Mouse (Mus musculus): ENCODE measurements around the gene Aldh2. TPM values are rescaled to one million over a fixed set of nuclear protein-coding genes. Genes with fewer than 3 reads are reported as not detected.

The Aldh2 gene
- total RNA-seq (2023), result 890 and 954 TPM in 2 replicates

DNA sequence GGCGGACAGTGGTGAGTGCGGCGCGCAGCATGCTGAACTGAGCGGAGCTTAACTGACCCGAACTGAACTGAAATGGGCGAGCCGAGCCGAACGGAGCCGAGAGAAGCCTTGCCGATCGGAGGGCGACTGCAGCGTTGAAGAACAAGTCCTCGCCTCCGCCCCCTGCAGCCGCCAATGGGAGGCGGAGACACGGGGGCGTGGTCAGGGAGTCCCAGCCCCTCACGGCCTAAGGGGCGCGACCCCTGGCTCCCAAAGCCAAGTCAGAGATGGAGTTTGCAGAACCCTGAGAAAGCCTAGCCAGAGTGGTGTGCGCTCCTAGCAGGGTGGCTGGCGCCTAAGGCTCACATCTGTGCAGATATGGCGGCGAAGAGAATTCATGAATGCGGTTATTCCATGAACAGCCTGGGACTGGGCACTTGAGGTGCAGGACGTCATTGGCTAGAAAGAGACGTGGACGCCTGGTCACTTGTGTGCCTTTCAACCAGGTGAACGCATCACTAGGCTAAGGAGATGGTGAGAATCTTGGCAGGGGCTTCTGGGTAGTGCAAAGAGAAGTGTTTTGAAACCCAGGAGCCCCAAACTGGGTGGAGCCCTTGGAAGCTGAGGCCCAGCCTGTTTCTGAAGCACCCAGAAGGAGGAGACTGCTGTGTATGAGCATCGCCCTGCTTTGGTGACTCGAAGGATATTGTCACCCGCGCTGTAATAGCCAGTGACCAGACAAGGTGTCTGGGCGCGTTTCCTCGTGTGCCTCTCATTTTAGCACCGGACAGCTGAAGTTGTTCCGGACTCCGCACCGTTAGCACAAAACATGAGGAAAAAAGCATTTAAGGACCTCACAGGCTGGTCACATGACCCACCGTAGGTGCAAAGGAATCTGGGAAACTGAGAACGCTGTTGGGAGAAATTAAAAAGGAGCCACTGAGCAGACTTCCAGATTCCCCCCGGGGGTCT is at the start of gene Aldh2:
TSS of gene Aldh2 (minus strand) at position 374 of the 951 bp plus-strand sequence.

DNA sequence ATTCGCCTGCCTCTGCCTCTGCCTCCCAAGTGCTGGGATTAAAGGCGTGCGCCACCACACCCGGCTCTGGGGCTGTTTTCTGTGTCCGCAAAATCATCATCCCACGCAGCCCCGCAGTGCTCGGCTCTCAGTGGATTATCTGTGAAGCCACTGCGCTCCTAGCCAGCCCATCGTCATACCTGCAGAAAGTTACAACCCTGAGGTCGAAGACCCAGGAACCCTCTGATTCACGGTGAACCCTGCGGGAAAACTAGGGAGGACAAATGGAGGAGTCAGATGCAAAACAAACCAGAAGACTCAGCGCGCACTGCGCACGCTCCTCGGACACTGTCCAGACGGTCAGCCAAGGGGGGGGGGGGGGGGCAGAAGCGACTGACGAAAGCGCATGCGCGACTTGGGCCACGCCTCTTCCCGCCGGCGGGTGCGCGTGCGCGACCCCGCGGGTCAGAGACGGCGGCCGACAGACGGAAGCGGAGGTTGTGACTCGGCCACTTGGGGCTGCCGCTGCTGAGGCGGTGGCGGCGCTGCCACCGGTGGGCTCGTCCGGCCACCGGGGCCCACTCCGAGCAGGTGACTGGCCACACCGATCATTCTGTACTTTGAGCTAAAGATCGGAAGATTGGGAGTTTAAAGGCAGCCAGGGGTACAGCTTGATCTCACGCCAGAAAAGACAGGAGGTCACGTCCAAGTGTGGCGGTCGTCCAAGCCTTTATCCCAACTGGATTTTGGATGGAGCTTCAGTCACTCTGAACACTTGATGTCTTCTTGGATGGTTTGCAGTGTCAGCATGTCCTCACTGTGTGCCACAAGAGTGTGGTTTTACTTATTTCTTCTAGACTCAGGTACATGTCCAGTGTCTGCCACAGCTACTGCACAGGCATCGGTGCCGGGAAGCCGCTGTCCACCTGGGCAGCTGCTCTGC is 25.2 kb upstream of the Aldh2 start, which contains the start of gene Acad12:
TSS of gene Acad12 (minus strand) at position 347 of the 922 bp plus-strand sequence.

DNA sequence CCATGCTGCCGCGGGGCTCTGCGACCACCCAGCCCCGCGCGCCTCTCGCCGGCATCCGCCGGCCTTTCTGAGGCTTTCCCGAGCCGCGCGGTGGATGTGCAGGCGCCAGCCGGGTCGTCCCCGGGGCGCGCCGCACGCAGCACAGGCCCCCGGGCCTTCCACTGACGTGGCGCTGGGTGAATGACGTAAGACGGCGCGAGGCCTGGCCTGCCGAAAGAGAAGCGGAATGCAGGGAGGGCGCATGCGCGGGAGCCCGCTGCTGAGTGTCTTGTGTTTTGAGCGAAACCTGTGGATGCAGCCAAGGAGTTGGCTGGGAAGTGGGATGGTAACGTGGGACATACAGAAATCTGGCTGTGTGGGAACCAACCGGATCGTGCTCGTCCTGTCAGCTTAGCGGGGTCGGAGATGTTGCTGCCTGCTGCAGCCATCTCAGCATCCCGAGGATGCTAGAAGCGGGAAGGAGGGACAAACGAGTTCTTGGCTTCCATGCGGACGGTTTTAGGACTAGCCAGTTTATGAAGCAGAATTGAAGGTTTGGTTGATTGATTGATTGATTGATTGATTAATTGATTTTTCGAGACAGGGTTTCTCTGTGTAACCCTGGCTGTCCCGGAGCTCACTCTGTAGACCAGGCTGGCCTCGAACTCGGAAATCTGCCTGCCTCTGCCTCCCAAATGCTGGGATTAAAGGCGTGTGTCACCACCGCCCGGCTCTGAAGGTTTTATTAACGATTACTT is 47.7 kb downstream of the Aldh2 start, which contains the start of gene Mapkapk5:
TSS of gene Mapkapk5 (minus strand) at position 113 of the 737 bp plus-strand sequence.

DNA sequence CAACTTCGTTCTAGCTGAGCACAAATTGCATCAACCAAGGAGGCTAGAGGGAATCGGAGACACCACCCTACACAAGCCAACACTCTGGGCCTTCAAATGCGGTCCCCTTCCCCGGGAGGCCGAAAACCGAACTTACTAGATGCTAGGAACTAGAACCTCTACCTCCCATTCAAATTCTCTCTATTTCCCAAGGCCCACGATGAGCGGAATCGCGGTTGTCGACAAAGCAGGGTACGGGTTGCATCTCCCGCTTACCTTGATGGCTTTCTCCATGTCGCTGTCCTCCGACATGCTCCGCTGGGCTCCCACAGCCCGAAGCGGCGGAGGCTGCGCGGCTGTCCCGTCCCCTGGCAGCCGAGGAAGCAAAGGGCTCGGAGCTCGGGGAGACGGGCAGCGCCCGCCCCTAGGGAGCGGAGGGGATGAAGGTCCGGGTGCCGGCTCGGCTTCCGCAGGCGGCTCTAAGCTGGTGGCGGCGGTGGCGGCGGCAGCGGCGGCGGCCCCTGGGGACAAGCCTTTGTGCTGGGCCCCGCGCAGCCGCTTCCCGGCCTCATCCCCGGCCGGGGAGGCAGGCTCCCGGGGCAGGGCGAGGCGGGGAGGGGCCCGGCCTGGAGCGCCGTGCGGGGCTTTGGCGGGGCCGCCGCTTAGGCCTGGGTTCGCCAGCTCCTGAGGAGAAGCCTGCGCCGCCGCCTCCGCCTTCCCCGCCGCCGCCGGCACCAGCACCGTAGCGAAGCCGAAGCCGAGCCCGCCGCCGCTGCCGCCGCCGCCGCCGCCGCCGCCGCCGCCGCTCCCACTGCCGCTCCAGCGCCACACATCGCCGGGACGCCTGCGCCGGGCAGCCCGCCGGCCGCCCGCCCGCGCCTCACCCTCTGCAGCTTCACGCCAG is 48.5 kb downstream of the Aldh2 start, which contains the start of the genes Adam1a and Gm42878:
TSS of gene Adam1a (minus strand) at position 573 of the 883 bp plus-strand sequence.
TSS of gene Gm42878 (minus strand) at position 573 of the 883 bp plus-strand sequence.

Other genes with a start within 250 kb of the Aldh2 start
- gene Trafd1, start 208.2 kb downstream of the Aldh2 start, total RNA-seq (2023), result 130 and 180 TPM in 2 replicates
- gene Naa25, start 195.9 kb downstream of the Aldh2 start, total RNA-seq (2023), result 7.6 and 11.6 TPM in 2 replicates
- 0.29 and 0.47 TPM in 2 replicates for gene Tmem116, start 141.9 kb downstream of the Aldh2 start, total RNA-seq (2023)
- 126 and 151 TPM in 2 replicates for gene Erp29, start 141.3 kb downstream of the Aldh2 start, total RNA-seq (2023)
- gene Adam1b, start 90.4 kb downstream of the Aldh2 start, total RNA-seq (2023), result not detected in 2 replicates
- 3.2 and 5.1 TPM in 2 replicates for gene Adam1a, start 48.3 kb downstream of the Aldh2 start, total RNA-seq (2023)
- not detected in 2 replicates for gene Gm42878, start 48.3 kb downstream of the Aldh2 start, total RNA-seq (2023)
- gene Mapkapk5, start 47.9 kb downstream of the Aldh2 start, total RNA-seq (2023), result 77.6 and 77.7 TPM in 2 replicates
- gene Acad12, start 25.1 kb upstream of the Aldh2 start, total RNA-seq (2023), result 4.5 and 5.2 TPM in 2 replicates
- 2.7 and 2.9 TPM in 2 replicates for gene Acad10, start 66.7 kb upstream of the Aldh2 start, total RNA-seq (2023)
- 76.7 and 98.4 TPM in 2 replicates for gene Brap, start 66.7 kb upstream of the Aldh2 start, total RNA-seq (2023)
- 29.2 and 46.5 TPM in 2 replicates for gene Atxn2, start 117.5 kb upstream of the Aldh2 start, total RNA-seq (2023)
- 70.1 and 84.7 TPM in 2 replicates for gene Sh2b3, start 243.8 kb upstream of the Aldh2 start, total RNA-seq (2023)